Mouse (Mus musculus) v-Abl transformed pro-B cells (cell line): Measurements from ENCODE around the gene Pum1.
"Not testable (repeated sequence)": the region's sequence is repeated elsewhere in the genome, so short reads cannot be mapped to it uniquely, and the experiment has no call there.

Source experiments
- in situ Hi-C, 2 experiments: fragments of 400-800 bp; cut with MboI; formaldehyde crosslinking; loops; one replicate each; pipeline ENCODE4 v1.15.1; 2025; ENCODE audit not compliant: unreplicated experiment in 2 of 2

Gene Pum1

DNA sequence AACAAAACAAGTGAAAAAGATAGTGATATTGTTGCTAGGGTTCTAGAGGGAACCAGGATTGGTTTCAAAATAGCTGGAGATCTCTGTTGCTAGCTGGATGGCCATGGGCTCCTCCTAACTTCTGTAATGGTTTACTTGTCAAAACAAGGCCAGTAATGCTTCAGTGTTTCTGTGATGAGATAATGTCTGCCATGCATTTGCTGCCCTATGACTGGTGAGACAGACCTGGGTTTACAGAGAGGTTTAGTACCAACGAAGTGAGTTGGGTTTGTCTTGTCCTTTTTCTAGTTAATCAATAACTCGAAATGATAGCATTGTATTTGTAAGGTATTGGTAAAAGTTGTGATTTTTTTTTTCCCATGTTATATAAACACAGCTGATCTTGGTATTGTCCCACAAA is 4.6 kb downstream of the Pum1 start:
- in situ Hi-C loops: no loop called here

DNA sequence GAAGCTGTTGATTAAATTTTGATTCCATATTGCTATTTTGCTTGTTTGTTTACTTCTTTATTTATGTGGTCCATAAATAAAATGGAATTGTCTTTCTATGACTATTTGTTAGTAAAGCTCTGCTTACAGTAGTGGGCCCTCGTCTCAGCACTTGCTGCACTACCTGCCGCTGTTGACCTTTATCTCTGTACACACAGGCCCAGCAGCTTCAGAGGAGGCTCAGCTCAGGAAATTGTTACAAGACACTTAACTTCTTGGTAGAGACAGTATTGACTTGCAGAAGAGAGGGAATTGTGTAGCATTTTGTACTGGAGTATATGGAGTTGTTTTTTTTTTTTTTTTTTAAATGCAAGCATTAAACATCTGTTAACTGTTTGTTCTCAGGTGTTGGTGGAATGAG is 5.4 kb downstream of the Pum1 start:
- in situ Hi-C loops: no loop called here

GRCm38 (mm10) chr4:130668991-130669390 is 5.9 kb downstream of the Pum1 start:
- in situ Hi-C loops: no loop called here

- in situ Hi-C loops: not testable (repeated sequence)
These were observed 6.9 kb downstream of the Pum1 start for GRCm38 (mm10) chr4:130670023-130670422.

- in situ Hi-C loops: no loop called here
These were observed 8.1 kb downstream of the Pum1 start for GRCm38 (mm10) chr4:130671079-130671845.

DNA sequence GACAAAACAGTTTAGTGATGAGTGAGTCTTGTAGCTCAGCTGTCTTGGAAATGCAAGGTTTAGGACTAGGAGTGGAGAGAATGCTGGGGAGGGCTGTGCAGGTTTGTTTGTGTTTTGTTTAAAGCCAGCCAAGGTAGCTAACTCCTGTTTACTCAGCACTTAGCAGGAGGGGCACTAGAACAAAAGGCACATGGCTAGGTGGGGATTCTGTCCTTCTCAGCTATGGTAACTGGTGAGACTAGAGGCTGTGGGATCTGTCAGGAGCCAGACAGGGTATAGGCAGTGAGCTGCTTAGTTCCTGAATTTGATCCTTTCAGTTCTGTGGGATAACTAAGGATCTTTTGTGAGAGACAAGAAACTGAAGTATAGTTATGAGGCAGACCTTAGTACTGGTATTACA is 9.0 kb downstream of the Pum1 start:
- in situ Hi-C loops: no loop called here

DNA sequence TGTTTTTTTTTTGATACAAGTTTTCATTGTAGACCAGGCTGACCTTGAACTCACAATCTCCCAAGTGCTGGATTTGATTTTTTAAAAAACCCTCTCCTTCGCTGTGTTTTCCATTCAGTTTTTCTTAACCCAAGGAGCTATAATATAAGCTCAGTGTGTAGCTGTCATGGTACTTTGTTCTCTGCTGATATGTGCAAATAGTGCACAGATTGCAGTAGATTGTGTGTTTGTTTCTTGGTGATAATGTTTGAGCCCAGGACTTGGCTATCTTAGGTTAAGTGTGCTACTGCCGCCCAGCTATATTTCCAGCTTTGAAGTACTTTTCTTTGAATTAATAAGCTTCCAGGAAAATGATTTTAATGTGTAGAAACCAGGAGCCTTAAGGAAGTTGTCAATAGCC is 13.6 kb downstream of the Pum1 start:
- in situ Hi-C loops: no loop called here

- in situ Hi-C loops: no loop called here
These were observed 15.0 kb downstream of the Pum1 start for GRCm38 (mm10) chr4:130678149-130678548.

GRCm38 (mm10) chr4:130680676-130681075 is 17.6 kb downstream of the Pum1 start:
- in situ Hi-C loops: no loop called here

DNA sequence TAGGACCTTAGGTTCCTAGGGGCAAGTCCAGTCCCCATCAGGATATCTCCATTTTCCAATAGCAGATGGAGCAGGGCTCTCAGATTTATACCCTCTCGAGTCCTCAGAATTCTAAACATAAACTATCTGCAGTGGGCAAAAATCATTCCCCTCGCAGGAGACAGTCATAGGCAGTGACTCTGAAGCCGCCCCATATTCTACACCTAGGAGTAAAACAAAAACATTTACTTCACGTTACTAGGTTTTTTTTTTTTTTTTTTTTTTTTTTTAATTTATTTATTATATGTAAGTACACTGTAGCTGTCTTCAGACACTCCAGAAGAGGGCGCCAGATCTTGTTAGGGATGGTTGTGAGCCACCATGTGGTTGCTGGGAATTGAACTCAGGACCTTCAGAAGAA is 19.9 kb downstream of the Pum1 start:
- in situ Hi-C loops: not testable (repeated sequence)

DNA sequence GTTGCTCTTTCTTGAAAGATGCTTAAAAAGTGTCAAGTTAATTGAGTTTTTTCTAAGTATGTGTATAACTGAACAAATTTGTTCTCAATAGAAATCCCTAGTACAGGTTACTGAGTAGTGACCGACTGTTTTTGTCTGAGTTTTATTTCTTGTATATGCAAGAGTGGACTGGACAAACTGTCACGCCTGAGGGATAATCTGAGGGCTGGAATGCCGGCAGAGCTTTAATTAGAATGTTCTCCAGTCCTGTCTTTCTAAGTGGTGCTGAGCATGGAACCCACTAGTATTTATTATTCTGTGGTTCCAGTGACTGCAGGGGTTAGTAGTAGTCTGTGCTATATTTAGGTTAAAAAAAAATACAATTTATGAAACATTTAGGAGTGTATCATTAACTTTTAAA is 30.8 kb downstream of the Pum1 start:
- in situ Hi-C loops: no loop called here

DNA sequence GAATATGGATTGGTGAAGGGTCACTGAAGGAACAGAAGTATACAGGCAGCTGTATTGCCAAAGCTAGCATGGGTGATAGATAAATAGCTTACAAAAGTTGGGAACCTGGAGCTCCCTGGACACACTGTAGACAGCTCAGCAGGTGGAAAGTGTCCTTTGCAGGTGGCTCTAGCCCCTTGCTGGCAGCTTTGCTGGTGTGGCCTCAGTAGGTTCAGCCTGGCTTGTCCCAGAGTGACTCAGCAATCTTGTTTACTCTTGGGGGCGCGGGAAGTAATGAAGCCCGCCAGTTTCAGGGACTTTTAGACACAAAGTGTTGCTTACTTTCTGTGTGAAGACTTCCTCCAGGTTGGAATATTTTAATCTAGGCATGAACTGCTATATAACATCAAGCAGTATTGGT is 31.9 kb downstream of the Pum1 start:
- in situ Hi-C loops: no loop called here

- in situ Hi-C loops: no loop called here
These were observed 37.9 kb downstream of the Pum1 start for GRCm38 (mm10) chr4:130701061-130701460.

- in situ Hi-C loops: no loop called here
These were observed 39.9 kb downstream of the Pum1 start for GRCm38 (mm10) chr4:130702835-130703535.

DNA sequence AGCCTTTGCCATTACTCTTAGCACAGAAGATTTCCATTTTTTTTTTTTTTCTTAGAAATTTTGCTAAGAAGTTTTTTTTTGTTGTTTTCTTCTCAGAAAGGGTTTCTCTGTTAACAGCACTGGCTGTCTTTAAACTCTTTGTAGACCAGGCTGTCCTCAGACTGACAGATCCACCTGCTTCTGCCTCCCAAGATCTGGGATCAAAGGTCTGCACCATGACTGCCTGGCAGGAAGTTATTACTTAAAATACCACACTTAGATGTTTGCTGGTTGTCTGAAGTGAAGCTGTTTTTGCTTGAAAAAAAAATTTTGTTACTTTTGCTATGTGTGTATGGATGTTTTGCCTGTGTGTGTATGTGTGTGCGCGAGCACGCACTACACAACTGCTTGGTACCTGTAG is 40.5 kb downstream of the Pum1 start:
- in situ Hi-C loops: no loop called here

- in situ Hi-C loops: no loop called here
These were observed 41.5 kb downstream of the Pum1 start for GRCm38 (mm10) chr4:130704615-130705014.

- in situ Hi-C loops: no loop called here
These were observed 43.3 kb downstream of the Pum1 start for GRCm38 (mm10) chr4:130706215-130707000.

DNA sequence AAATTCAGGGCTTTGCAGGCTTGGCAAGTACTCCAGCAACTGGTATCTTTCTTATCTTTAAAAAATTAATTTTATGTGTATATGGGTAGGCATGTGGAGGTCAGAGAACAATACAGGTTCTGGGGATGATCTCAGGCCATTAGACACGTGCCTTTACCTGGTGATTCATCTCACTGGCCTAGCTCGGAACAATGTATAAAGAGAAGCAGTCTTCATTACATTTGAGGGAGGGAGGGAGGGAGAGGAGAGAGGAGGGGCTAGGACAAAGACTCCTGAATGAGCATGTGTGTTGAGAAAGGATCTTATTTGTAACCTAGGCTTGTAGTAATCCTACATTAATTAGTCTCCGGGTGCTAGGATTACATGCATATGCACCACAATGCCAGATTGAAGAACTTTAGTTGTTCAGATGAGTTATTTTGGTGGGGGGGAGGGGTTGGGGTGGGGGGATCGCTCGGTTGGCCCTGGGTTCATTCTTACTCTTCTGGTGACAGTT is 48.3 kb downstream of the Pum1 start:
- in situ Hi-C loops: no loop called here

DNA sequence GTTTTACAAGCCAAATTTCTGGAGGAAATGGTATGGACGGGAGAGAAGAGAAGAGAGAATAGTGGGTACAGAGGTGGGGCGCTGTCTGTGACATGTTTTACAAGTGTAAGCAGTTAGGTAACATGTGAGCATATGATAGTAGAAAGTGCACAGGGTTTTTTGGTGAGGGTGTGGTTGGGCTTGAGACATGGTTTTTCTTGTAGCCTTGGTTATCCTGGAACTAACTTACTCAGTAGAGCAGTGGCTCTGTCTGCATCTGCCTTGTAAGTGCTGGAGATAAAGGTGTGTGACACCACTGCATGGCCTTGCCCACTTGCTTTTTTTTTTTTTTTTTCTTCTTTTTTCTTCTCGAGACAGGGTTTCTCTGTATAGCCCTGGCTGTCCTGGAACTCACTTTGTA is 49.2 kb downstream of the Pum1 start:
- in situ Hi-C loops: no loop called here

GRCm38 (mm10) chr4:130713430-130713829 is 50.3 kb downstream of the Pum1 start:
- in situ Hi-C loops: no loop called here

GRCm38 (mm10) chr4:130715126-130715525 is 52.0 kb downstream of the Pum1 start:
- in situ Hi-C loops: no loop called here
